Mouse (Mus musculus) Muller cell, postnatal 12 days (primary cell): ENCODE measurements at regions not wholly inside any gene's neighbourhood (a gene's known extent, or its start where the extent isn't known, plus 50 kb on each side); places are given as distances from the start of the nearest gene placed in this dataset.

Experiments used
- DNase-seq: peaks from one replicate; pipeline ENCODE4 v3.0.0-alpha.2; 2015; ENCODE audit errors: inconsistent ontology term

GRCm38 (mm10) chr2:47750997-47751623, 1062.8 kb upstream of the Acvr2a start:
- no peak for DNase-seq

GRCm38 (mm10) chr2:47755716-47756115, 1058.2 kb upstream of the Acvr2a start:
- DNase-seq = peak; percentile 26

GRCm38 (mm10) chr2:47756248-47756647, 1057.7 kb upstream of the Acvr2a start:
- no peak for DNase-seq

GRCm38 (mm10) chr2:47775766-47776165, 1038.1 kb upstream of the Acvr2a start:
- DNase-seq = no peak

GRCm38 (mm10) chr2:47776965-47777364, 1036.9 kb upstream of the Acvr2a start:
- no peak for DNase-seq

GRCm38 (mm10) chr2:47785848-47786247, 1028.1 kb upstream of the Acvr2a start:
- DNase-seq = peak; percentile 32

GRCm38 (mm10) chr2:47822746-47823271, 991.1 kb upstream of the Acvr2a start:
- DNase-seq = no peak

- no peak for DNase-seq
Measured at GRCm38 (mm10) chr2:47832493-47832892, 981.4 kb upstream of the Acvr2a start.

GRCm38 (mm10) chr2:47833517-47833916, 980.4 kb upstream of the Acvr2a start:
- no peak for DNase-seq

GRCm38 (mm10) chr2:47834055-47834799, 979.7 kb upstream of the Acvr2a start:
- peak; percentile 64 for DNase-seq

- peak; percentile 51 for DNase-seq
Measured at GRCm38 (mm10) chr2:47857229-47857628, 956.7 kb upstream of the Acvr2a start.

- no peak for DNase-seq
Measured at GRCm38 (mm10) chr2:47862446-47862845, 951.5 kb upstream of the Acvr2a start.

GRCm38 (mm10) chr2:47878002-47878401, 935.9 kb upstream of the Acvr2a start:
- peak; percentile 28 for DNase-seq

GRCm38 (mm10) chr2:47879071-47879470, 934.8 kb upstream of the Acvr2a start:
- DNase-seq = no peak

GRCm38 (mm10) chr2:47879796-47880195, 934.1 kb upstream of the Acvr2a start:
- no peak for DNase-seq

- no peak for DNase-seq
Measured at GRCm38 (mm10) chr2:47888166-47888565, 925.7 kb upstream of the Acvr2a start.

- no peak for DNase-seq
Measured at GRCm38 (mm10) chr2:47891366-47891765, 922.5 kb upstream of the Acvr2a start.

- DNase-seq = no peak
Measured at GRCm38 (mm10) chr2:47892879-47893278, 921.0 kb upstream of the Acvr2a start.

- peak; percentile 20 for DNase-seq
Measured at GRCm38 (mm10) chr2:47894806-47895205, 919.1 kb upstream of the Acvr2a start.

- DNase-seq = no peak
Measured at GRCm38 (mm10) chr2:47914270-47914669, 899.6 kb upstream of the Acvr2a start.

- no peak for DNase-seq
Measured at GRCm38 (mm10) chr2:47914986-47915485, 898.9 kb upstream of the Acvr2a start.

GRCm38 (mm10) chr2:47922965-47923364, 890.9 kb upstream of the Acvr2a start:
- no peak for DNase-seq

GRCm38 (mm10) chr2:47926620-47927019, 887.3 kb upstream of the Acvr2a start:
- DNase-seq = no peak
